Mouse (Mus musculus) MEL (cell line): ENCODE measurements around the gene Tent5b. TPM values are rescaled to one million over a fixed set of nuclear protein-coding genes. Genes with fewer than 3 reads are reported as not detected.

Experiments used
- DNase-seq: peaks from one replicate; pipeline ENCODE4 v3.0.0; 2011; ENCODE audit warnings: low read depth, low spot score
- H3K27ac ChIP-seq: 2 replicates; pipeline ENCODE4 v1.5.1; 2012; ENCODE audit warnings: low read depth, mild to moderate bottlenecking, control low read depth, low read length, moderate library complexity; ENCODE audit not compliant: control insufficient read depth
- H3K27me3 ChIP-seq, 2 experiments: fragments of 150-350 bp in 1 of 2; sonication (generic) in 1 of 2; 2 replicates each; pipeline ENCODE4 v1.6.1; 2012; ENCODE audit warnings: low read length in 2 of 2, mild to moderate bottlenecking in 2 of 2, improper control_type of control experiment in 1 of 2, moderate library complexity in 1 of 2; ENCODE audit not compliant: insufficient read depth in 2 of 2, control insufficient read depth in 1 of 2
- H3K36me3 ChIP-seq, 2 experiments: 2 replicates each; pipeline ENCODE4 v1.6.1; 2012 to 2014; ENCODE audit warnings: low read length in 2 of 2, improper control_type of control experiment in 1 of 2, inconsistent platforms in 1 of 2, mild to moderate bottlenecking in 1 of 2; ENCODE audit not compliant: insufficient read depth in 2 of 2, control insufficient read depth in 1 of 2
- H3K4me1 ChIP-seq, 2 experiments: fragments of 150-350 bp in 1 of 2; sonication (generic) in 1 of 2; 2 replicates each; pipeline ENCODE4 v1.6.1; 2012; ENCODE audit warnings: low read length in 2 of 2, improper control_type of control experiment in 1 of 2, mild to moderate bottlenecking in 1 of 2; ENCODE audit not compliant: insufficient read depth in 2 of 2, control insufficient read depth in 1 of 2
- H3K4me3 ChIP-seq, 2 experiments: fragments of 150-350 bp in 1 of 2; sonication (generic) in 1 of 2; 2 replicates each; pipeline ENCODE4 v1.5.1; 2012; ENCODE audit warnings: low read depth in 2 of 2, low read length in 2 of 2, mild to moderate bottlenecking in 2 of 2, moderate library complexity in 2 of 2, control low read depth in 1 of 2, improper control_type of control experiment in 1 of 2; ENCODE audit not compliant: control insufficient read depth in 1 of 2, insufficient read depth in 1 of 2
- H3K79me2 ChIP-seq: 2 replicates; pipeline ENCODE4 v1.6.1; 2012; ENCODE audit warnings: mild to moderate bottlenecking, low read length, moderate library complexity; ENCODE audit not compliant: control insufficient read depth, poor library complexity, insufficient read depth
- H3K9ac ChIP-seq: 2 replicates; pipeline ENCODE4 v1.6.1; 2012; ENCODE audit warnings: low read depth, mild to moderate bottlenecking, control low read depth, low read length, moderate library complexity; ENCODE audit not compliant: control insufficient read depth, poor library complexity, severe bottlenecking
- H3K9me3 ChIP-seq: fragments of 150-350 bp; sonication (generic); replicated peaks from 2 replicates; pipeline ENCODE4 v1.6.1; 2012; ENCODE audit warnings: mild to moderate bottlenecking, low read length, improper control_type of control experiment, moderate library complexity; ENCODE audit not compliant: insufficient read depth
- BHLHE40 ChIP-seq: IDR thresholded peaks from 2 replicates; pipeline ENCODE4 v1.6.1; 2012; ENCODE audit warnings: low read depth, mild to moderate bottlenecking, inconsistent platforms, low read length, improper control_type of control experiment, borderline replicate concordance
- CHD1 ChIP-seq: IDR thresholded peaks from 2 replicates; pipeline ENCODE4 v1.6.1; 2012; ENCODE audit warnings: low read depth, mild to moderate bottlenecking, inconsistent platforms, low read length, improper control_type of control experiment
- CHD2 ChIP-seq: IDR thresholded peaks from 2 replicates; pipeline ENCODE4 v1.6.1; 2011; ENCODE audit warnings: low read length, improper control_type of control experiment
- E2F4 ChIP-seq: IDR thresholded peaks from 2 replicates; pipeline ENCODE4 v1.6.1; 2011; ENCODE audit warnings: low read depth, low read length, improper control_type of control experiment, borderline replicate concordance
- ELF1 ChIP-seq: IDR thresholded peaks from 2 replicates; pipeline ENCODE4 v1.6.1; 2014; ENCODE audit warnings: low read depth, mild to moderate bottlenecking, inconsistent platforms, low read length, improper control_type of control experiment, moderate library complexity
- ETS1 ChIP-seq: IDR thresholded peaks from 2 replicates; pipeline ENCODE4 v1.6.1; 2012; ENCODE audit warnings: low read depth, mild to moderate bottlenecking, inconsistent platforms, low read length, improper control_type of control experiment, moderate library complexity
- HCFC1 ChIP-seq: IDR thresholded peaks from 2 replicates; pipeline ENCODE4 v1.6.1; 2012; ENCODE audit warnings: low read depth, mild to moderate bottlenecking, inconsistent platforms, low read length, improper control_type of control experiment, moderate library complexity
- MAFK ChIP-seq: IDR thresholded peaks from 2 replicates; pipeline ENCODE4 v1.6.1; 2011; ENCODE audit warnings: low read depth, mild to moderate bottlenecking, low read length, improper control_type of control experiment, borderline replicate concordance
- MAX ChIP-seq: IDR thresholded peaks from 2 replicates; pipeline ENCODE4 v1.6.1; 2011; ENCODE audit warnings: low read length, improper control_type of control experiment
- MXI1 ChIP-seq: IDR thresholded peaks from 2 replicates; pipeline ENCODE4 v1.6.1; 2011; ENCODE audit warnings: mild to moderate bottlenecking, low read depth, low read length, improper control_type of control experiment
- NRF1 ChIP-seq: IDR thresholded peaks from 2 replicates; pipeline ENCODE4 v1.6.1; 2014; ENCODE audit warnings: low read depth, mild to moderate bottlenecking, inconsistent platforms, low read length, improper control_type of control experiment, moderate library complexity; ENCODE audit not compliant: poor library complexity, insufficient read depth, severe bottlenecking
- POLR2A ChIP-seq, 2 experiments: IDR thresholded peaks; 2 replicates each; pipeline ENCODE4 v1.6.1; 2011 to 2012; ENCODE audit warnings: low read length in 2 of 2, mild to moderate bottlenecking in 2 of 2, control low read depth in 1 of 2, improper control_type of control experiment in 1 of 2, low read depth in 1 of 2, moderate library complexity in 1 of 2; ENCODE audit not compliant: control insufficient read depth in 1 of 2, insufficient read depth in 1 of 2, poor library complexity in 1 of 2
- RCOR1 ChIP-seq: IDR thresholded peaks from 2 replicates; pipeline ENCODE4 v1.6.1; 2012; ENCODE audit warnings: low read depth, mild to moderate bottlenecking, inconsistent platforms, low read length, improper control_type of control experiment
- SIN3A ChIP-seq: IDR thresholded peaks from 2 replicates; pipeline ENCODE4 v1.6.1; 2012; ENCODE audit warnings: low read length, improper control_type of control experiment, inconsistent platforms
- USF1 ChIP-seq: IDR thresholded peaks from 2 replicates; pipeline ENCODE4 v1.6.1; 2014; ENCODE audit warnings: low read depth, mild to moderate bottlenecking, inconsistent platforms, low read length, improper control_type of control experiment, moderate library complexity
- USF2 ChIP-seq, 2 experiments: IDR thresholded peaks; 2 replicates each; pipeline ENCODE4 v1.6.1; 2011 to 2012; ENCODE audit warnings: improper control_type of control experiment in 2 of 2, low read length in 2 of 2, borderline replicate concordance in 1 of 2, inconsistent platforms in 1 of 2, low read depth in 1 of 2, mild to moderate bottlenecking in 1 of 2; ENCODE audit not compliant: insufficient read depth in 1 of 2
- ZC3H11A ChIP-seq: IDR thresholded peaks from 2 replicates; pipeline ENCODE4 v1.6.1; 2012; ENCODE audit warnings: low read depth, mild to moderate bottlenecking, inconsistent platforms, low read length, improper control_type of control experiment
- ZKSCAN1 ChIP-seq: IDR thresholded peaks from 2 replicates; pipeline ENCODE4 v1.6.1; 2012; ENCODE audit warnings: low read depth, mild to moderate bottlenecking, inconsistent platforms, low read length, improper control_type of control experiment, moderate library complexity
- ZNF384 ChIP-seq: IDR thresholded peaks from 2 replicates; pipeline ENCODE4 v1.6.1; 2012; ENCODE audit warnings: low read depth, mild to moderate bottlenecking, inconsistent platforms, low read length, improper control_type of control experiment
- polyA plus RNA-seq, 2 experiments: library from polyadenylated mRNA; stranded (reverse) in 1 of 2; unstranded in 1 of 2; fragments of >175 nt in 1 of 2; fragments of >200 nt in 1 of 2; gene quantifications; 2 replicates each; pipeline versions ENCODE4 v1.2.1 to v1.2.4; 2012; ENCODE audit warnings: low replicate concordance in 2 of 2, low read depth in 1 of 2; ENCODE audit not compliant: insufficient read length in 2 of 2, insufficient read depth in 1 of 2, missing spikeins in 1 of 2
- total RNA-seq: library from RNA; depleted of rRNA; stranded (reverse); fragments of 300-350 nt; gene quantifications from 2 replicates; pipeline ENCODE4 v1.2.3, GENCODE M21; 2012

The Tent5b gene
- total and polyA plus RNA-seq, 3 experiments, result 2.5 to 3.6 TPM; not detected in 1

DNA sequence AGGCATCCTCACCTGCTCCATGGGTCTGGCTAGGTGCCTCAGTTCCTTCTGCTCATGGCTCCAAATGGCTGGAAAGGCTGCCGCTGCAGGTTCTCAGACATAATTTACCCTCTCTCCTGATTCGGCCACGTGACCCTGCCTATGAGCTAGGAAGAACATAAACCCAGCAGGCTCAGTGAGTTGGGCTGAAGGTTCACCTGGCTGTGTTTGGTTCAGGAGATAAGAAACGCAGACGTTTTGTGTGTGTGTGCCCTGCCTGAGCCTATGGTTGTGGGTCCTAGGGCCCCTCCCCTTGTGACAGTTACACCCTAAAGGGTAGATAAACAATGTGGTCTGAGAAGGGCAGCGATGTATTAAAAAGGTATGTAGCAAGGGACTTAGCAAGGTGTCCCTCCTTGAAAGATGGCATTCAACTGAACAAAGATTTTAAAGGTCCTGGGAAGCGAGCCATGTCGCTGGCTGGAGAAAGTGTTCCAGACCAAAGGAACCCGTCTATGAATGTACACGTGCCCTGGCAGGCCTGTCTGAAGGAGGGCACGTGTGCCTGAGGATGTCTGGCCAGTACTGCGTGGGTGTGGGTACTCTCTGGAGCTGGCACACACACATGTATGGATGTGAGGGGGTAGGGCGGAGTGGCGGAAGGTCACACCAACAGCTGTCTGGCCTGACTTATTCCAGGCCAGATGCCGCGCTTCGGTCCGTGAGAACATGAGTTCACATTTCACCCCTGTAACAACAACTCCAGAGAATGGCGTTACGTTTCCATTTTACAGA lies 8.9 kb downstream of the Tent5b start:
- Histone ChIP-seq H3K4me3 (no peak overlapping the region), H3K27me3 (no peaks in the 10 kb centered on the region), H3K36me3 (no peaks in the 10 kb centered on the region), H3K9me3 (no peaks in the 10 kb centered on the region), H3K79me2 (no peaks in the 10 kb centered on the region), H3K27ac (no peak overlapping the region), H3K4me1 (peaks cover 0 to 10% of the 10 kb centered on the region in 2 experiments; a peak in 2 of 4 replicates), H3K9ac (no peak overlapping the region)
- TF ChIP-seq ZC3H11A, result no peak
- peak; percentile 53; the same call in 1 of the 2 replicates for TF ChIP-seq USF1
- no peak for DNase-seq

- Histone ChIP-seq H3K4me3 (no peak overlapping the region), H3K4me1 (peaks cover 0 to 14% of the 10 kb centered on the region in 2 experiments; a peak in 2 of 4 replicates), H3K9me3 (no peaks in the 10 kb centered on the region), H3K79me2 (no peaks in the 10 kb centered on the region; the same call in 1 of the 2 replicates), H3K27me3 (no peaks in the 10 kb centered on the region), H3K36me3 (peaks cover 0 to 2% of the 10 kb centered on the region in 2 experiments; a peak in 1 of 4 replicates), H3K27ac (no peak overlapping the region), H3K9ac (no peak overlapping the region)
- TF ChIP-seq POLR2A (IDR thresholded peaks at IDR 0.05; ENCODE audit: control insufficient read depth in 1 of 2, insufficient read depth in 1 of 2, low read depth in 1 of 2, low read length in 2 of 2, poor library complexity in 1 of 2), result no peak
- TF ChIP-seq SIN3A, result no peak
- no peak for TF ChIP-seq BHLHE40
- no peak for TF ChIP-seq ZNF384
- TF ChIP-seq ZKSCAN1, result no peak
- TF ChIP-seq RCOR1, result no peak
- no peak for TF ChIP-seq MAFK
- no peak for TF ChIP-seq CHD2
- TF ChIP-seq E2F4, result no peak
- no peak for TF ChIP-seq ELF1
- TF ChIP-seq NRF1, result no peak
- TF ChIP-seq MXI1, result no peak
- no peak for TF ChIP-seq MAX
- no peak for TF ChIP-seq CHD1
- TF ChIP-seq HCFC1, result no peak
- TF ChIP-seq ETS1, result no peak
- TF ChIP-seq USF1, result no peak
- TF ChIP-seq USF2 (IDR thresholded peaks at IDR 0.05; ENCODE audit: borderline replicate concordance in 1 of 2, insufficient read depth in 1 of 2, low read depth in 1 of 2, low read length in 2 of 2), result no peak
- no peak for DNase-seq
Observed at GRCm38 (mm10) chr4:133489489-133490245, 9.7 kb downstream of the Tent5b start.
